Mouse (Mus musculus) forebrain, embryonic 11.5 days (tissue): ENCODE measurements around the gene Ufl1. TPM values are rescaled to one million over a fixed set of nuclear protein-coding genes. Genes with fewer than 3 reads are reported as not detected.
"Not testable (repeated sequence)": the region's sequence is repeated elsewhere in the genome, so short reads cannot be mapped to it uniquely, and the experiment has no call there.

Experiments
- ATAC-seq: fragments of 200-750 bp; cut with Nextera tagmentation; replicated peaks from 2 replicates; pipeline ENCODE4 v1.8.0; 2017; ENCODE audit warnings: moderate TSS enrichment; ENCODE audit not compliant: low FRiP score
- DNase-seq: peaks from one replicate; pipeline ENCODE4 v3.0.0-alpha.2; 2017; ENCODE audit warnings: low spot score
- H3K27ac ChIP-seq: fragments of 300-500 bp; sonication (generic); 2 replicates; pipeline ENCODE4 v1.5.1; 2014; ENCODE audit warnings: low read depth, low read length
- H3K27me3 ChIP-seq: fragments of 300-500 bp; sonication (generic); 2 replicates; pipeline ENCODE4 v1.6.1; 2014; ENCODE audit warnings: mild to moderate bottlenecking, low read length, mixed read lengths; ENCODE audit not compliant: control insufficient read depth, insufficient read depth
- H3K36me3 ChIP-seq: fragments of 300-500 bp; sonication (generic); 2 replicates; pipeline ENCODE4 v1.6.1; 2014; ENCODE audit warnings: mild to moderate bottlenecking, low read length, moderate library complexity, mixed read lengths; ENCODE audit not compliant: control insufficient read depth, insufficient read depth
- H3K4me1 ChIP-seq: fragments of 300-500 bp; sonication (generic); replicated peaks from 2 replicates; pipeline ENCODE4 v1.6.1; 2014; ENCODE audit warnings: low read length, mixed read lengths; ENCODE audit not compliant: control insufficient read depth, insufficient read depth
- H3K4me2 ChIP-seq: fragments of 300-500 bp; sonication (generic); 2 replicates; pipeline ENCODE4 v1.6.1; 2014; ENCODE audit warnings: low read depth, mild to moderate bottlenecking, low read length, moderate library complexity, mixed read lengths; ENCODE audit not compliant: severe bottlenecking
- H3K4me3 ChIP-seq: fragments of 300-500 bp; sonication (generic); 2 replicates; pipeline ENCODE4 v1.5.1; 2014; ENCODE audit warnings: low read depth, low read length
- H3K9ac ChIP-seq: fragments of 300-500 bp; sonication (generic); 2 replicates; pipeline ENCODE4 v1.6.1; 2014; ENCODE audit warnings: low read length
- H3K9me3 ChIP-seq: fragments of 300-500 bp; sonication (generic); 2 replicates; pipeline ENCODE4 v1.6.1; 2016; ENCODE audit warnings: low read length, mixed read lengths; ENCODE audit not compliant: control insufficient read depth
- WGBS: fragments of 180-500 bp; shearing (Covaris S2); extraction: QIAGEN DNeasy Blood & Tissue Kit; methylation state at CpG from one replicate; pipeline ENCODE4 v1.1.7; 2014; 5-methylcytosine and 5-hydroxymethylcytosine counted together
- polyA plus RNA-seq: library from polyadenylated mRNA; unstranded; fragments of >200 nt; fragmentation: Nextera tagmentation; extraction: Ambion mirVana; gene quantifications from 2 replicates; pipeline ENCODE4 v1.2.1, GENCODE M21; 2014

Gene Ufl1
- polyA plus RNA-seq, result 41.8 and 43.2 TPM in 2 replicates

GRCm38 (mm10) chr4:25281671-25282038, at the start of gene Ufl1:
Gene Ufl1 (minus strand): TSS chr4:25281821.
- peak within 1 kb of the TSS; percentile 54 for H3K4me2 ChIP-seq
- no peaks in the 10 kb centered on the region for H3K9me3 ChIP-seq
- peak; percentile 96 for DNase-seq
- peak within 1 kb of the TSS; percentile 59 for H3K4me3 ChIP-seq
- H3K36me3 ChIP-seq, result no peaks in the 10 kb centered on the region; the same call in 1 of the 2 replicates
- under 1% methylated on average over 30 of the region's 30 CpGs for WGBS
- no peaks in the 10 kb centered on the region for H3K27me3 ChIP-seq
- H3K4me1 ChIP-seq, result 0 out of 2 replicates have a peak, but pooled peaks cover 1% of the 10 kb centered on the region
- ATAC-seq, result peak; percentile 98
- H3K9ac ChIP-seq, result peak within 1 kb of the TSS; percentile 89
- H3K27ac ChIP-seq, result peak within 1 kb of the TSS; percentile 82

- H3K4me2 ChIP-seq, result no peak overlapping the region
- no peak overlapping the region for H3K9ac ChIP-seq
- no peaks in the 10 kb centered on the region for H3K4me1 ChIP-seq
- ATAC-seq (no peak), DNase-seq (no peak)
- no peak overlapping the region for H3K4me3 ChIP-seq
- no peaks in the 10 kb centered on the region for H3K36me3 ChIP-seq
- no peaks in the 10 kb centered on the region for H3K9me3 ChIP-seq
- no peaks in the 10 kb centered on the region for H3K27me3 ChIP-seq
- 88% methylated on average over 3 of the region's 3 CpGs for WGBS
- no peak overlapping the region for H3K27ac ChIP-seq
Measured at GRCm38 (mm10) chr4:25325684-25326220, 44.1 kb upstream of the Ufl1 start.

DNA sequence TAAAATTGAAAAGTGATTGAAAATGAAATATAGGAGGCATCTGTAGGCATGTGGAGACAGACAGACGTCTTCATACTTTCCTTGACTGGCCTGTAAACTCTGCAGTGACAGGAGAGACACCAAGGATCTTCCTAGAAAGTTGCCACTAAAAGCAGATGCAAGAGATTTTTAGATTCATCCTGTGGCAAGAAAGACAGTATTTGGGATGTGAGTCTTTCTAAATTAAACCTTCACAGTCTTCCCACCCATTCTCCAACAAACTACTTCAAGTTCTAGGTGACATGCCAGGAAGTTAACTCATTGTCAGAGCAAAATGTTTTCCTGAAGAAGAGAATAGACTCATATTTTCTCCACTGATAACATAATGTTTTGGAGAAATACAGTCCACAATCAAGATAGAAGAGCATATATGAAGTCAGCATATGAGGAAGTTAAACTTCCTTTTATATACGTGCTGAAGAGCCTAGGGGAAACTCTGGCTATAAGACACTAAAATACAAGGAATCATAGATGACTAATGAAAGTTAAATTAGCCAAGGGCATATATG, 41.1 kb upstream of the Ufl1 start:
- Histone ChIP-seq H3K4me2 (no peak overlapping the region), H3K27ac (no peak overlapping the region), H3K36me3 (no peaks in the 10 kb centered on the region), H3K4me3 (no peak overlapping the region), H3K9me3 (no peaks in the 10 kb centered on the region), H3K27me3 (no peaks in the 10 kb centered on the region), H3K4me1 (no peaks in the 10 kb centered on the region), H3K9ac (no peak overlapping the region)
- DNase-seq, result no peak
- no peak for ATAC-seq
- 87% methylated on average over 2 of the region's 2 CpGs for WGBS

DNA sequence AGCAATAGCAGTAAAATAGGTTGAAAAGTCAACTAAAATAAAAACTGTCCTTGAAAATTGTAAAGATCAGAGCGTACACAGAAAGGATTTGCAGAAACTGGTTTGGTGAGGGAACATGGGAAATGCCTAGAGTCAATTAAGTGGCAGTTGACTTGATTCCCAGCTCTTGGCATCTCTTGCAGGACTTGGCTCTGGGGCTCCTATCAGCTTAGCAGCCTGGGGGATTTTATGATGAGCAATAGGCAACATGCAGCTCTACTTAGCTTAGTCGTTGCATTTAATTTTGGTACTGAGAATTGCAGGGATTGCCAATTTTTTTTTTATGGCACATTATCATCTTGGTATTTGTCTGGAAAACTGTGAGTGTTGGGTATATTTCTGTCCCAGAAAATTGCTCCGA, 32.1 kb upstream of the Ufl1 start:
- Histone ChIP-seq H3K27me3 (no peaks in the 10 kb centered on the region), H3K4me3 (no peak overlapping the region), H3K4me2 (no peak overlapping the region), H3K27ac (no peak overlapping the region), H3K9me3 (no peaks in the 10 kb centered on the region), H3K4me1 (no peaks in the 10 kb centered on the region), H3K9ac (no peak overlapping the region), H3K36me3 (no peaks in the 10 kb centered on the region)
- 87% methylated on average over 3 of the region's 3 CpGs for WGBS
- DNase-seq, result no peak
- ATAC-seq, result no peak

DNA sequence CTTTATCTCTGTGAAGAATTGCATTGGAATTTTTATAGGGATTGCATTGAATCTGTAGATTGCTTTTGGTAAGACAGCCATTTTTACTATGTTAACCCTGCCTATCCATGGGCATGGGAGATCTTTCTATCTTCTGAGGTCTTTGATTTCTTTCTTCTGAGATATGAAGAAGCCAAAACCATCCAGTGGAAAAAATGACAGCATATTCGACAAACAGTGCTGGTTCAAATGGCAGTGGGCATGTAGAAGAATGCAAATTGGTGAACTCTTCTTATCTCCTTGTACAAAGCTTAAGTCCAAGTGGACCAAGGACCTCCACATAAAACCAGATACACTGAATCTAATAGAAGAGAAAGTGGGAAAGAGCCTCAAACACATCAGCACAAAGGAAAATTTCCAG, 3.4 kb upstream of the Ufl1 start:
- H3K36me3 ChIP-seq, H3K4me3 ChIP-seq, ATAC-seq, H3K9me3 ChIP-seq, DNase-seq, H3K27me3 ChIP-seq, H3K4me1 ChIP-seq, H3K4me2 ChIP-seq, H3K27ac ChIP-seq, H3K9ac ChIP-seq: not testable (repeated sequence)
- 86% methylated on average over 1 of the region's 1 CpGs for WGBS

DNA sequence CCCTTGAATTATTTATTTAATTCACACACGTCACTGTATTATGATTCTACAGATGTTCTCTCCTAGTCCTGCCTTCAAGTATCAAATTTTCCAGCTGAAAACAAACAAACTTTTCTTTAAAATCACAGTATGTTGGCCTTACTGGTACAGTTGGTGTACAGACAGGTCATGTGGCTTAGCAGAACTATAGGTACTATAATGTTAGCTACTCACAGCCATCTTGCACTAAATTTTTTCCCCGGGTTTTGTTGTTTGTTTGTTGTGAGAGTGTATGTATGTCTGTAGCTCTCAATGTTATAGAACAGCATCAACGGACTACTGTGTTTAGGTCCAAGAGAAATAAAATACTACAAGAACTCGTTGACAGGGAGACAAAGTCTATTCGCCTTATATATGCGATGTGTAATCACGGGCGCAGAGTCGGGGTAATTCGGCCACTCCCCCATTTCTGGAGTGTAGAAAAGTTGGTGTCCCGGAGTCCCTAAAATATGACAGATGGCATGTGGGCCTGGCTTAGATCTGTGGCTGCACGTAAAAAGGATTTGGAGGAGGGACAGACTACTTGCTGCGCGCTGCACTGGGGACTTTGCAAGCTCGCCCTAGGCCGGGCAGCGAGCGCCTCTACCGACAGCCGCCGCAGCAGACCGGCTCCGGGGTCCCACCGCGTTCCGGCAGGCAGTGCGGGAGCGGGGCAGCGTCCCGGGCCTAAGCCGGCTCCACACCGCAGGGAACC, 517 bp downstream of the Ufl1 start:
- H3K4me2 ChIP-seq, result peak overlapping the region; percentile 54
- no peaks in the 10 kb centered on the region for H3K9me3 ChIP-seq
- H3K27me3 ChIP-seq, result no peaks in the 10 kb centered on the region
- H3K36me3 ChIP-seq, result no peaks in the 10 kb centered on the region; the same call in 1 of the 2 replicates
- DNase-seq, result no peak
- peak overlapping the region; percentile 89 for H3K9ac ChIP-seq
- peak overlapping the region; percentile 82 for H3K27ac ChIP-seq
- 2% methylated on average over 32 of the region's 32 CpGs for WGBS
- H3K4me1 ChIP-seq, result 0 out of 2 replicates have a peak, but pooled peaks cover 1% of the 10 kb centered on the region
- ATAC-seq, result peak; percentile 91
- peak overlapping the region; percentile 59 for H3K4me3 ChIP-seq

DNA sequence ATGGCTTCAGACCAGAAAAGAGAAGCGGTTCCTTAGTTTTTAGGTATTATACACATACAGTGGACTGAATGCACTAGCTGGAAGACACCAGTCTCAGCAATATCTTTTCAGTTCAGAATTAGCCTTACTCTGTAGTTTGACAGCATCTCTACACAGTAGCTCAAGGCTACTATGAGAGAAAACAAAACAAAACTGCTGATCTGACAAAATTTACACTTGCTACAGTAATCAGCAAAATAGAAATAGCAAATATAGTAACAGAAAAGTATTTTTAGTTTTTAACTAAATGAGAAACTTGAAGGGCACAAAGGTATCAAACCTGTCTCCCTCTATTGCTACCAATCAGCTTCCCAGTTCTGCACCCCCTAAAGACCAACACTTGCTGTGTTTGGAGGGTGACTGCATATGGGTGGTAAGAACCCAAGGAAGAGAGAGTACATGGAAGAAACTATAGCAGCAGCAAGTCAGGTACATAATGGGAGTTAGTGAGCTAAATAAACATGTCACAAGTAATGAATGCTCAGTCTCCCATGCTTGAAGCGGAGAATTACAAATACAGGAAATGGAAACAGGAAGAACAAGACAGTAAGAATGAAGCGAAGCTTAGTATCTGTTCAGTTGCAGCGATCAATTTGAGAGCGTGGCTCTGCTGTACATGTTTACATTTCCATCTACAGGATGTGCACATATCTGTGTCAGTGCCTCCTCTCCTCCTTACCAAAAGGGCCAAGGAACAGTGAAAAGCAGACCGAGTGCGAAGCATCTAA, 8.6 kb downstream of the Ufl1 start:
- Histone ChIP-seq H3K9ac (no peak overlapping the region), H3K27ac (no peak overlapping the region), H3K27me3 (no peaks in the 10 kb centered on the region), H3K4me2 (no peak overlapping the region), H3K4me1 (no peaks in the 10 kb centered on the region), H3K9me3 (no peaks in the 10 kb centered on the region), H3K36me3 (peaks cover 11% of the 10 kb centered on the region; the same call in 1 of the 2 replicates), H3K4me3 (no peak overlapping the region)
- DNase-seq (no peak), ATAC-seq (no peak)
- 92% methylated on average over 7 of the region's 7 CpGs for WGBS

DNA sequence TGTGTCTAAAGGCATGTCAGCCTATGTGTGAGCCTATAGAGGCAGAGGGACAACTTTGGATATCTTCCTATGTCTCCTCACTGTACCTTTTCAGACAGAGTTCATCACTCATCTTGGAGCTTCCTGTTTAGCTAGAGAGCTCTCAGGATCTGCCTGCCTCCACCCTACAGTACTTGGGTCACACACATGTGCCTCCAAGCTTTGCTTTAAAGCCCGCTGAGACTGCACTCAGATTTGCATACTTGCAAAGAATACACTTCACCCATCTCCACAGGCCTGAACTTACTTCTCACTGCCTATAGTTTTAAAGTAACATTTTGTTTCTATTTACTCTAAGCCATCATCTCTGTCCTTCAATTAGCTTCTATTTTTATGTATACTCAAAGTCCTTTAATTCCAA, 9.7 kb downstream of the Ufl1 start:
- DNase-seq (no peak), ATAC-seq (no peak)
- 94% methylated on average over 1 of the region's 1 CpGs for WGBS
- Histone ChIP-seq H3K9ac (no peak overlapping the region), H3K4me3 (no peak overlapping the region), H3K4me1 (no peaks in the 10 kb centered on the region), H3K36me3 (peaks cover 11% of the 10 kb centered on the region; the same call in 1 of the 2 replicates), H3K27me3 (no peaks in the 10 kb centered on the region), H3K9me3 (no peaks in the 10 kb centered on the region), H3K4me2 (no peak overlapping the region), H3K27ac (no peak overlapping the region)
